Mouse (Mus musculus): ENCODE data around the gene 3110082J24Rik.
A peak's percentile ranks its signal among the peaks of the same experiment; 100 is the strongest.
"Not testable (repeated sequence)": the region's sequence is repeated elsewhere in the genome, so short reads cannot be mapped to it uniquely, and the experiment has no call there.

3110082J24Rik gene

GRCm38 (mm10) chr5:30072377-30072776 is 33.5 kb downstream of the 3110082J24Rik start:
- peak; percentile 39 for DNase-seq (ENCODE audit: low read depth)

GRCm38 (mm10) chr5:30071677-30072076 is 34.2 kb downstream of the 3110082J24Rik start:
- DNase-seq (ENCODE audit: low read depth), result no peak

- DNase-seq (ENCODE audit: low read depth), result no peak
Measured at GRCm38 (mm10) chr5:30067726-30068125, 38.2 kb downstream of the 3110082J24Rik start.

GRCm38 (mm10) chr5:30059607-30060006 is 46.3 kb downstream of the 3110082J24Rik start:
- not testable (repeated sequence) for DNase-seq (ENCODE audit: low read depth)

- no peak for DNase-seq (ENCODE audit: low read depth)
Measured at GRCm38 (mm10) chr5:30058216-30058731, 47.6 kb downstream of the 3110082J24Rik start.

Measured in 416B (cell line).